Mouse (Mus musculus) forebrain, postnatal 0 days (tissue): ENCODE measurements around the gene Slc22a6. TPM values are rescaled to one million over a fixed set of nuclear protein-coding genes. Genes with fewer than 3 reads are reported as not detected.

ENCODE experiments used
- ATAC-seq: fragments of 200-750 bp; cut with Nextera tagmentation; 2 replicates; pipeline ENCODE4 v1.8.0; 2017; ENCODE audit warnings: mild to moderate bottlenecking, moderate library complexity
- DNase-seq: peaks from one replicate; pipeline ENCODE4 v3.0.0-alpha.2; 2015
- H3K27ac ChIP-seq: fragments of 300-500 bp; sonication (generic); 2 replicates; pipeline ENCODE4 v1.5.1; 2014; ENCODE audit warnings: low read depth, mild to moderate bottlenecking, antibody characterized with exemption, low read length, moderate library complexity, mixed read lengths
- H3K27me3 ChIP-seq: fragments of 300-500 bp; sonication (generic); 2 replicates; pipeline ENCODE4 v1.6.1; 2014; ENCODE audit warnings: mild to moderate bottlenecking, low read length, mixed read lengths; ENCODE audit not compliant: insufficient read depth
- H3K36me3 ChIP-seq: fragments of 300-500 bp; sonication (generic); 2 replicates; pipeline ENCODE4 v1.6.1; 2014; ENCODE audit warnings: mild to moderate bottlenecking, moderate library complexity; ENCODE audit not compliant: insufficient read depth
- H3K4me1 ChIP-seq: fragments of 300-500 bp; sonication (generic); 2 replicates; pipeline ENCODE4 v1.6.1; 2014; ENCODE audit warnings: antibody characterized with exemption; ENCODE audit not compliant: insufficient read depth
- H3K4me2 ChIP-seq: fragments of 300-500 bp; sonication (generic); 2 replicates; pipeline ENCODE4 v1.6.1; 2014; ENCODE audit warnings: low read depth, mild to moderate bottlenecking, moderate library complexity
- H3K4me3 ChIP-seq: fragments of 300-500 bp; sonication (generic); 2 replicates; pipeline ENCODE4 v1.5.1; 2014; ENCODE audit warnings: low read depth, low read length, mixed read lengths
- H3K9ac ChIP-seq: fragments of 300-500 bp; sonication (generic); 2 replicates; pipeline ENCODE4 v1.6.1; 2014; ENCODE audit warnings: mild to moderate bottlenecking
- H3K9me3 ChIP-seq: fragments of 300-500 bp; sonication (generic); 2 replicates; pipeline ENCODE4 v1.6.1; 2016; ENCODE audit warnings: low read length
- CTCF ChIP-seq: sonication (generic); IDR thresholded peaks from 2 replicates; pipeline ENCODE4 v1.5.1; 2016; ENCODE audit warnings: antibody characterized with exemption, control low read depth, low read depth
- whole genome bisulfite sequencing: fragments of 180-500 bp; shearing (Covaris S2); extraction: QIAGEN DNeasy Blood & Tissue Kit; methylation state at CpG from one replicate; pipeline ENCODE4 v1.1.7; 2014; 5-methylcytosine and 5-hydroxymethylcytosine counted together
- polyA plus RNA-seq: library from polyadenylated mRNA; unstranded; fragments of >200 nt; fragmentation: Nextera tagmentation; extraction: Ambion mirVana; gene quantifications from 2 replicates; pipeline ENCODE4 v1.2.1, GENCODE M21; 2015
- total RNA-seq: library from RNA; depleted of rRNA; stranded (reverse); fragments of >200 nt; gene quantifications from 2 replicates; pipeline ENCODE4 v1.2.3, GENCODE M21; 2014; rRNA removed

The Slc22a6 gene
- total and polyA plus RNA-seq, 2 experiments from 2014 or later = 13.2 to 19.0 TPM

- WGBS = 74% methylated on average over 9 of the region's 9 CpGs
- Histone ChIP-seq H3K4me1 (no peaks in the 10 kb centered on the region), H3K27me3 (no peaks in the 10 kb centered on the region), H3K9ac (no peak overlapping the region), H3K36me3 (no peaks in the 10 kb centered on the region), H3K27ac (no peak overlapping the region), H3K9me3 (no peaks in the 10 kb centered on the region), H3K4me3 (no peak overlapping the region), H3K4me2 (no peak overlapping the region)
- no peak for ATAC-seq
- no peak for TF ChIP-seq CTCF
- no peak for DNase-seq
Observed at GRCm38 (mm10) chr19:8673336-8674063, 55.7 kb downstream of the Slc22a6 start.

Other genes with a start within 250 kb of the Slc22a6 start
- not detected in 2 replicates for gene Slc22a30, start 212.9 kb upstream of the Slc22a6 start, total RNA-seq
- not detected in 2 replicates for gene Slc22a30, start 212.9 kb upstream of the Slc22a6 start, polyA plus RNA-seq
- gene Slc22a8, start 26.8 kb upstream of the Slc22a6 start, total RNA-seq = 9.1 and 13.1 TPM in 2 replicates
- 16.6 and 19.0 TPM in 2 replicates for gene Slc22a8, start 26.8 kb upstream of the Slc22a6 start, polyA plus RNA-seq
- gene Chrm1, start 45.8 kb downstream of the Slc22a6 start, total RNA-seq = 17.0 and 17.5 TPM in 2 replicates
- 12.4 and 14.9 TPM in 2 replicates for gene Chrm1, start 45.8 kb downstream of the Slc22a6 start, polyA plus RNA-seq
- gene Slc3a2, start 105.3 kb downstream of the Slc22a6 start, total RNA-seq = 107 and 116 TPM in 2 replicates
- gene Slc3a2, start 105.3 kb downstream of the Slc22a6 start, polyA plus RNA-seq = 247 and 256 TPM in 2 replicates
- 74.1 and 85.9 TPM in 2 replicates for gene Wdr74, start 117.8 kb downstream of the Slc22a6 start, total RNA-seq
- 98.7 and 113 TPM in 2 replicates for gene Wdr74, start 117.8 kb downstream of the Slc22a6 start, polyA plus RNA-seq
- gene 1700092M07Rik, start 122.7 kb downstream of the Slc22a6 start, total RNA-seq = not detected in 2 replicates
- 0.65 and 0.67 TPM in 2 replicates for gene 1700092M07Rik, start 122.7 kb downstream of the Slc22a6 start, polyA plus RNA-seq
- 130 and 140 TPM in 2 replicates for gene Stx5a, start 123.4 kb downstream of the Slc22a6 start, total RNA-seq
- 86.4 and 97.6 TPM in 2 replicates for gene Stx5a, start 123.4 kb downstream of the Slc22a6 start, polyA plus RNA-seq
- gene Nxf1, start 139.0 kb downstream of the Slc22a6 start, total RNA-seq = 81.7 and 114 TPM in 2 replicates
- gene Nxf1, start 139.0 kb downstream of the Slc22a6 start, polyA plus RNA-seq = 97.1 and 97.9 TPM in 2 replicates
- gene Tmem223, start 153.0 kb downstream of the Slc22a6 start, total RNA-seq = 236 and 241 TPM in 2 replicates
- gene Tmem223, start 153.0 kb downstream of the Slc22a6 start, polyA plus RNA-seq = 269 and 334 TPM in 2 replicates
- gene Tmem179b, start 156.4 kb downstream of the Slc22a6 start, total RNA-seq = 17.4 and 19.6 TPM in 2 replicates
- gene Tmem179b, start 156.4 kb downstream of the Slc22a6 start, polyA plus RNA-seq = 22.4 and 22.6 TPM in 2 replicates
- gene Taf6l, start 168.4 kb downstream of the Slc22a6 start, total RNA-seq = 27.2 and 31.7 TPM in 2 replicates
- gene Taf6l, start 168.4 kb downstream of the Slc22a6 start, polyA plus RNA-seq = 25.1 and 25.2 TPM in 2 replicates
- 89.3 and 99.3 TPM in 2 replicates for gene Polr2g, start 180.5 kb downstream of the Slc22a6 start, total RNA-seq
- gene Polr2g, start 180.5 kb downstream of the Slc22a6 start, polyA plus RNA-seq = 193 and 216 TPM in 2 replicates
- 7.0 and 7.3 TPM in 2 replicates for gene Zbtb3, start 184.5 kb downstream of the Slc22a6 start, total RNA-seq
- gene Zbtb3, start 184.5 kb downstream of the Slc22a6 start, polyA plus RNA-seq = 4.3 and 5.0 TPM in 2 replicates
- gene Ttc9c, start 201.3 kb downstream of the Slc22a6 start, total RNA-seq = 71.9 and 72.6 TPM in 2 replicates
- gene Ttc9c, start 201.3 kb downstream of the Slc22a6 start, polyA plus RNA-seq = 34.1 and 44.4 TPM in 2 replicates
- 28.2 and 38.3 TPM in 2 replicates for gene Hnrnpul2, start 202.0 kb downstream of the Slc22a6 start, total RNA-seq
- 3.9 and 5.3 TPM in 2 replicates for gene Hnrnpul2, start 202.0 kb downstream of the Slc22a6 start, polyA plus RNA-seq
- gene AC129217.1, start 211.7 kb downstream of the Slc22a6 start, total RNA-seq = not detected in 2 replicates
- gene AC129217.1, start 211.7 kb downstream of the Slc22a6 start, polyA plus RNA-seq = not detected in 2 replicates
- gene Bscl2, start 219.4 kb downstream of the Slc22a6 start, total RNA-seq = 81.5 and 91.5 TPM in 2 replicates
- gene Bscl2, start 219.4 kb downstream of the Slc22a6 start, polyA plus RNA-seq = 78.9 and 88.9 TPM in 2 replicates
- 68.0 and 78.5 TPM in 2 replicates for gene Gng3, start 221.2 kb downstream of the Slc22a6 start, total RNA-seq
- gene Gng3, start 221.2 kb downstream of the Slc22a6 start, polyA plus RNA-seq = 594 and 622 TPM in 2 replicates
- 1.5 and 2.6 TPM in 2 replicates for gene Lrrn4cl, start 232.7 kb downstream of the Slc22a6 start, total RNA-seq
- 0.58 and 0.88 TPM in 2 replicates for gene Lrrn4cl, start 232.7 kb downstream of the Slc22a6 start, polyA plus RNA-seq